Mouse (Mus musculus): ENCODE measurements around the gene Ugt8a. TPM values are rescaled to one million over a fixed set of nuclear protein-coding genes. Genes with fewer than 3 reads are reported as not detected.

The Ugt8a gene
- polyA plus RNA-seq (2012; rRNA removed) = 0.13 and 0.19 TPM in 2 replicates

GRCm38 (mm10) chr3:125938092-125938755 lies at the start of gene Ugt8a:
Gene Ugt8a (minus strand): TSS chr3:125938619.
- DNase-seq (ENCODE audit: low spot score) = no peak

DNA sequence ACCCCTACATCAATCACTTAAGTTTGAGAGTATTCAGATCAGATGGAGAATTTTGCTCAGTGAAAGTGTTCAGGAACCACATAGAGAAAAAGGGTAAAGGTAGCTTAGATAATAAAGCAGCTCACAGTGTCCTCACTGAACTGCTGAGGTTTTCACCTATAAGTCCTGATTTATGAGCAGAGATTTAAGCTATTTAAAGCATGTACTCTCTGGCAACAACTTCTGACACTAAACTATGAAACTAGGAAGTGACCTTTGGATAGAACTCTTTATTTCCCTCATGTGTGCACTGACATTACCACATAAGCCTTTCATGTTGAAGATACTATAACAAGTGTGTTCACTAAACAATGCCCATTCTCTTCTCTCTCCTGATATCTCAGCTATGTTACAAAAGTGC lies 48.2 kb upstream of the Ugt8a start:
- DNase-seq (ENCODE audit: low spot score) = no peak

DNA sequence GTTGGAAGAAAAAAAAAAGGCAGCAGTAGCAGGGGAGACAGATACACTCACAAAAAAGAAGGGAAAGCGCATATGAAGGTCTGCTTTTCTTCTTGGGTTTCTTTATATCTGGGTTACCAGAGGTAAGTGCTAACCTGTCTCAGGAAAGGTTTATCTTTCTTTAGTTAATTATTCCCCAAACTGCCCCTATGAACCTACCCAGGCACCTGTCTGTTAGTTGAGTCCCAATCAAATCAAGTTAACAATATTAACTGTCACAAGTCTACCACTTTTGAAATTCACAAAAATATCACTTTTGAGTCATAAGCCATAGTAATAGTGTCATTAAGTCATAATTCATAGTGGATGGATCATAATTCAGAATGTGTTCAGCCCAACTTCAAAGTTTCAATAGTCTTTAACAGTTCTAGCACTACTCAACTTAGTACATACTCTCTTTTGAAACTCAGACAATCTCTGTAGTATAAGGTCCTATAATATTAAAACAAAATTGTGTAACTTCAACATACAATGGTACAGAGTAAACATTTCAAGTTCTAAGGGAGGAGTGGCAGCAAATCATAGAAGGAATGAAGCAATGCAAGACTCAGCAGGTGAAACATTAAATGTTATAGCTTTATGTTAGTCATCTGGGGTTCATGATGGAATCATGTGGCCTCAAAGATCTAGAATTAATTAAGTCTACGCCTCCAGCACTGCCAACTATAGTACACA lies 45.4 kb upstream of the Ugt8a start:
- DNase-seq (ENCODE audit: low spot score) = no peak

- DNase-seq (ENCODE audit: low spot score) = no peak
These were observed 41.1 kb upstream of the Ugt8a start for GRCm38 (mm10) chr3:125979475-125979874.

GRCm38 (mm10) chr3:125975899-125976298 lies 37.5 kb upstream of the Ugt8a start:
- DNase-seq (ENCODE audit: low spot score) = no peak

DNA sequence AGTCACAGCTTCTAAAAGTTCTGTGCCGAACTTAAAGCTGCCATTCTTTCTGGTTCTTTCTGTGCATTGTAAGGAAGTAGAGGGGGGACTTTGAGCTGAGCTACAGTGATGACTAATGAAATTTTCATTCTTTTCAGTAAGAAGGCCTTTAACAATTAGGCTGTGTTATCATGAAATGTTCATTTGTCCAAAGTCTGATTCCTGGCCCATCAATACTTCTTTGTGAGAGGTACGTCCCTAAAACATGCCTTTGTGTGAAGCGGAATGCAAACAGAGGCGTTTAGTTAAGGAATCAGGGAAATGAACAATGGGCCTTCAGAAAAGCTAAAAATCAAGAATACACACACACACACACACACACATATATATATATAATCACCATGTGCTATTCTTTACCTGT lies 31.0 kb upstream of the Ugt8a start:
- no peak for DNase-seq (ENCODE audit: low spot score)

- no peak for DNase-seq (ENCODE audit: low spot score)
These were observed 17.9 kb upstream of the Ugt8a start for GRCm38 (mm10) chr3:125956196-125956885.

- DNase-seq (ENCODE audit: low spot score) = no peak
These were observed 16.5 kb upstream of the Ugt8a start for GRCm38 (mm10) chr3:125954881-125955280.

GRCm38 (mm10) chr3:125940811-125941210 lies 2.4 kb upstream of the Ugt8a start:
- no peak for DNase-seq (ENCODE audit: low spot score)

- no peak for DNase-seq (ENCODE audit: low spot score)
These were observed 314 bp upstream of the Ugt8a start for GRCm38 (mm10) chr3:125938756-125939109.

GRCm38 (mm10) chr3:125937536-125938091 lies 805 bp downstream of the Ugt8a start:
- DNase-seq (ENCODE audit: low spot score) = no peak

- no peak for DNase-seq (ENCODE audit: low spot score)
These were observed 2.6 kb downstream of the Ugt8a start for GRCm38 (mm10) chr3:125935796-125936195.

DNA sequence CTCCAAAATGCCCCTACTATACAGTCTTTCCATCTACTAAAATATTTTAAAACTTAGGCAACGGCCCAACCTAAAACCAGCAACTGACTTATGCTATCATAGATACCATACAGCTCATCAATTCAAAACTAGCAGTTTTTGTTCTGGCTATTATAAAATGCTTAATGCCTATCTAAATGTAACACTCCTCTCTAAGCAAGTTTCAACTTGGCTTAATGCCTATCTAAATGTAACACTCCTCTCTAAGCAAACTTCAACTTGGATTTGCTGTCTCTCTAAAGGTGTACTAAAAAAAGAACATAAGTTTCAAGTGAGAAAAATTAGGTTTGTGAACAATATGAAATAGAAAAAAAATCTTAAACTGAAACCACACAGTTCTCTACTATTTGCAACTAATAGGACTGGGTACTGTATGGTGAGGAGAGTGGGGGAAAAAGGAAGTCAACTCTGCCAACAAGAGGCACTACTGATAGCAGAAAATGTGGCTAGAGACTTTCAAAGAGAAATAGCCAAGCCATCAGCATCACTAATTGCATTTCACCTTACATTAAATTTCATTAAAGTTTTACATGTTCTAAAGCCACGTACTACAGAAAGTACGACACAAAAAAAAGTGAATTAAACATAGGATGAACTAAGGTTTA lies 5.7 kb downstream of the Ugt8a start:
- DNase-seq (ENCODE audit: low spot score) = no peak

DNA sequence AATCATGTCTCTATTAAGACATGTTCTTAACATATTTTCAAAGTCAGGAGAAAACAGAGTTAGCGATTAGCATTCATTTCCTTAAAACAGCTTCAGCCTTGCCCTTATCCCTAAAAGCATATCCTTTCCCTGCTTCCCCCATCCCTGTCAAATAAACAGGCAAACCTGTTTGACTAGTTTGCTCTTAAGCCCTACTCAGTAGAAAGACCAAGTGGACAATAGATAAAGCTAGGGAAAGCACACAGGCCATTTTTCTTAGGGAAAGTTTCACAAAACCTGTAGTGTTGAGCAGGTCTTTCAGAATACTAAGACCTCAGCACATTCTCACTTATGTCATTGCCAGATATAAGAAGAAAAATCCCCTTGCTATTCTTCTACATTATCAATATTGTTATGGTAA lies 7.4 kb downstream of the Ugt8a start:
- DNase-seq (ENCODE audit: low spot score) = no peak

DNA sequence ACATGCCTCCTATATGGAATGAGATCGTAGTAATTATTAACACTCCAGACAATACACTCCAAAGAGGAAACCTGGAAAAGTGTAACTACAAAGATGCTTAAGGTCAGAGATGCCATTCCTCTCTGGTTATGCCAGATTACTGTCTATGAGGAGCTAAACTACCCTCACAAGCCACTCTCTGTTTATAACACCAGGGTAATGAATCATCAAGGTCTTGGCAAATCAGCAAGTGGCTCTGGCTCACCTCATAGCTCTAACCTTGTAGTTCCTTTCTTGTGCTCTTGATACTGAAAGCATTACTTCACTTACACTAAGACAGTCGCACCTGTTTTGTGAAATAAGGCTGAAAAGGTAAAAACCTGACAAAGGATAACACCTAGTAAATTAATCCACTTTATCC lies 17.5 kb downstream of the Ugt8a start:
- no peak for DNase-seq (ENCODE audit: low spot score)

DNA sequence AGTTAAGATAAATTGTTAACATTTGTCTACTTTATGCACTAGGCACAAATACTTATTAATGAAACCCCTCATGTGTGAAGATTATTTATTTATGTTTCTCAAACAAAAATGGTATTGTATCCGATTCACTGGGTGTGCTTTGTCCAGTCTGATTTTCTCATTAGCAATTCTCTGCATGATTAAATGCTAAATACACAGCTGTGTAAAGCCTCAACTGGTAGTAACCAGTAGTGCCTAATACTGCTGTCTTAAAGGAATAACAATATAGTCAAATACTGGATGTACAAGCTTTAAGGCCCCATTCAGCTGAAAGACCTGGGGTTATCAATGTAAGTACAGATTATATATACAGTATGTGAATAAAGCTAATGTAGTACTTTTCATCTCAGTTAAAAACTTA lies 39.4 kb downstream of the Ugt8a start:
- DNase-seq (ENCODE audit: low spot score) = no peak

DNA sequence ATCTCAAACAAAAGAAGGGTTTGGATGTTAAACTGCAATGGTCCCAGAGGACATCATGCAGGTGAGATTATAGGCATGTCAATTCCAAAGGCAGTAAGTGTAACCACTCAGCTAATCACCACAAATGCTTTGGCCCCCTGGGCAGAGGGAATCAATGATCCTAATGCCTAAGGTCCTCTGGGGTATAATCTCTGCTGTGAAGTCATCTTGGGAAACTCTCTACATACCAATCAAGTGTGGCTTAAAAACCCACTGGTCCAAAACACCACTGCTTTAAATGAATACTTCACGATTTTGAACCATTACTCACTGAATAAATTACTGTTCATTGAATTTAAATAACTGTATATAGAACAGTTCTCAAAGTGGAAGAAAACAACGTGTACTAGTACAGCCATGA lies 51.3 kb downstream of the Ugt8a start:
- DNase-seq (ENCODE audit: low spot score) = no peak

- no peak for DNase-seq (ENCODE audit: low spot score)
These were observed 53.5 kb downstream of the Ugt8a start for GRCm38 (mm10) chr3:125884879-125885278.

GRCm38 (mm10) chr3:125884423-125884822 lies 54.0 kb downstream of the Ugt8a start:
- DNase-seq (ENCODE audit: low spot score) = no peak

- no peak for DNase-seq (ENCODE audit: low spot score)
These were observed 55.4 kb downstream of the Ugt8a start for GRCm38 (mm10) chr3:125883009-125883408.

GRCm38 (mm10) chr3:125881835-125882234 lies 56.6 kb downstream of the Ugt8a start:
- DNase-seq (ENCODE audit: low spot score) = no peak

DNA sequence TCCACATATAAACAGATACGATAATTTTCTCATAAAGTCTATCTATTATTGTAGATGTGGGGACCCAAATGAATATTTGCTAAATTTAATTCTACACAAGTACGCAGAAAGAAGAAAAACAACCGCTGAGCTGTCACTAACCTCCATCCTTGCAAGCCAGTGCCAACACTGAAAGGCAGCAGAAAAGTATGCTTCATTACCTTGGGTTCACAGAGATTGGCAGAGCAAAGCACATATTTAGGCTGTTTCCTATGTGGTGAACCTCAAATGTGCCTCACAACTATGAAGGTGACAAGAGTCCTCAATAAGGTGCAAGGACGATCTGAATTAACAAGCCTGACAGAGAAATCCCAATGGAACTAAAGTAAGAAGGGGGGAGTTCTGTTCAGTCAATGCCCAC lies 64.0 kb downstream of the Ugt8a start:
- DNase-seq (ENCODE audit: low spot score) = no peak
